Mouse (Mus musculus) left cerebral cortex, postnatal 36 days (tissue): ENCODE results near the gene Olfr824. TPM values are rescaled to one million over a fixed set of nuclear protein-coding genes. Genes with fewer than 3 reads are reported as not detected.
"Not testable (repeated sequence)": the region's sequence is repeated elsewhere in the genome, so short reads cannot be mapped to it uniquely, and the experiment has no call there.

ENCODE experiments used
- DNase-seq, 2 experiments: peaks; one replicate each; pipeline ENCODE4 v3.0.0; 2021 to 2022; ENCODE audit warnings: low spot score in 2 of 2, mixed read lengths in 1 of 2
- intact Hi-C: fragments of 180-260 bp; cut with DNase I; formaldehyde crosslinking; loops from one replicate; pipeline ENCODE4 v1.15.1; 2025
- total RNA-seq, 2 experiments: library from RNA; stranded (reverse); gene quantifications; 2 replicates each; pipeline ENCODE4 v1.2.3; 2021

Olfr824 gene
- total RNA-seq = not detected

GRCm38 (mm10) chr10:130129900-130130299 lies at the start of gene Olfr824:
TSS of gene Olfr824 (minus strand) at chr10:130130000.
- intact Hi-C loops, DNase-seq: not testable (repeated sequence)

GRCm38 (mm10) chr10:130166666-130167065 lies 36.9 kb upstream of the Olfr824 start, which contains the start of gene Olfr825:
TSS of gene Olfr825 (minus strand) at chr10:130166766.
- intact Hi-C loops = no loop called here
- no peak for DNase-seq

- intact Hi-C loops = no loop called here
- DNase-seq = no peak
These were observed 35.4 kb upstream of the Olfr824 start for GRCm38 (mm10) chr10:130165196-130165595.

GRCm38 (mm10) chr10:130144121-130144520 lies 14.3 kb upstream of the Olfr824 start:
- intact Hi-C loops = no loop called here

GRCm38 (mm10) chr10:130142481-130142880 lies 12.7 kb upstream of the Olfr824 start:
- DNase-seq, intact Hi-C loops: not testable (repeated sequence)

More at GRCm38 (mm10) chr10:130144121-130144520, 14.3 kb upstream of the Olfr824 start:
- no peak for DNase-seq

- intact Hi-C loops = no loop called here
- no peak for DNase-seq
These were observed 5.0 kb upstream of the Olfr824 start for GRCm38 (mm10) chr10:130134811-130135210.

- DNase-seq, intact Hi-C loops: not testable (repeated sequence)
These were observed 13.8 kb downstream of the Olfr824 start for GRCm38 (mm10) chr10:130116045-130116444.

- intact Hi-C loops, DNase-seq: not testable (repeated sequence)
These were observed 14.5 kb downstream of the Olfr824 start, which contains the start of gene Olfr823 for GRCm38 (mm10) chr10:130115283-130115682. TSS of gene Olfr823 (minus strand) at chr10:130115383.

GRCm38 (mm10) chr10:130096104-130096503 lies 33.7 kb downstream of the Olfr824 start:
- intact Hi-C loops = loop anchor here (10.0 kb wide), 1 partner anchor 551 kb away; no protein-coding TSS in a partner anchor
- DNase-seq = no peak

GRCm38 (mm10) chr10:130092838-130093440 lies 36.9 kb downstream of the Olfr824 start:
- intact Hi-C loops = loop anchor here (2.0 to 10.0 kb wide), 2 partner anchors 548 to 1066 kb away; no protein-coding TSS in a partner anchor
- peak; percentile 11 to 40 for DNase-seq

Other genes starting within 250 kb of the Olfr824 start
- not detected for gene Olfr815, start 224.1 kb downstream of the Olfr824 start, total RNA-seq
- not detected for gene Olfr816, start 214.4 kb downstream of the Olfr824 start, total RNA-seq
- not detected for gene Olfr818, start 180.9 kb downstream of the Olfr824 start, total RNA-seq
- not detected for gene Olfr819, start 162.7 kb downstream of the Olfr824 start, total RNA-seq
- not detected for gene Olfr247, start 153.9 kb downstream of the Olfr824 start, total RNA-seq
- not detected for gene Gm10310, start 144.9 kb downstream of the Olfr824 start, total RNA-seq
- not detected for gene Olfr820, start 117.4 kb downstream of the Olfr824 start, total RNA-seq
- gene Olfr821, start 99.7 kb downstream of the Olfr824 start, total RNA-seq = not detected
- not detected for gene Olfr822, start 58.8 kb downstream of the Olfr824 start, total RNA-seq
- gene Olfr823, start 14.6 kb downstream of the Olfr824 start, total RNA-seq = not detected
- gene Olfr825, start 36.8 kb upstream of the Olfr824 start, total RNA-seq = not detected
- not detected for gene Olfr826, start 54.2 kb upstream of the Olfr824 start, total RNA-seq
- not detected for gene Olfr827, start 84.4 kb upstream of the Olfr824 start, total RNA-seq
- under 1 TPM; 0.12 to 0.16 TPM for gene Neurod4, start 150.2 kb upstream of the Olfr824 start, total RNA-seq
- gene Tespa1, start 192.9 kb upstream of the Olfr824 start, total RNA-seq = 1 to 10 TPM; 1.7 to 2.9 TPM